Mouse (Mus musculus) left cerebral cortex, adult 2 months (tissue): ENCODE measurements around the gene Bola2. TPM values are rescaled to one million over a fixed set of nuclear protein-coding genes. Genes with fewer than 3 reads are reported as not detected.

Source experiments
- DNase-seq, 2 experiments: peaks; one replicate each; pipeline ENCODE4 v3.0.0; 2021 to 2022; ENCODE audit warnings: low spot score in 2 of 2, mixed read lengths in 1 of 2; ENCODE audit errors: extremely low spot score in 1 of 2
- H3K27ac ChIP-seq: fragments of 200-600 bp; 2 replicates; pipeline ENCODE4 v1.8.1; 2022
- H3K4me3 ChIP-seq: fragments of 200-600 bp; 2 replicates; pipeline ENCODE4 v1.8.1; 2022
- CTCF ChIP-seq: fragments of 200-600 bp; IDR thresholded peaks from 2 replicates; pipeline ENCODE4 v1.8.1; 2022; ENCODE audit warnings: antibody characterized with exemption, mild to moderate bottlenecking, moderate library complexity
- intact Hi-C: fragments of 180-260 bp; cut with DNase I; formaldehyde crosslinking; loops from one replicate; pipeline ENCODE4 v1.15.1; 2025
- total RNA-seq, 2 experiments: library from RNA; stranded (reverse); gene quantifications; 2 replicates each; pipeline ENCODE4 v1.2.3; 2021

The Bola2 gene
- total RNA-seq, 2 experiments from 2014 or later, result 100 to 106 TPM

- no peak for DNase-seq
- intact Hi-C loops, result no loop called here
- Histone ChIP-seq H3K27ac (no peak overlapping the region), H3K4me3 (no peak overlapping the region)
- TF ChIP-seq CTCF, result no peak
Observed at GRCm38 (mm10) chr7:126690737-126691136, 4.5 kb upstream of the Bola2 start.

GRCm38 (mm10) chr7:126691676-126692075 lies 3.5 kb upstream of the Bola2 start:
- intact Hi-C loops, result no loop called here
- no peak overlapping the region for H3K27ac ChIP-seq
- peak in 1 of 2 experiments; percentile 9 for DNase-seq
- no peak overlapping the region for H3K4me3 ChIP-seq
- TF ChIP-seq CTCF, result no peak

- no peak for TF ChIP-seq CTCF
- DNase-seq, result peak in 1 of 2 experiments; percentile 8
- H3K4me3 ChIP-seq, result no peak overlapping the region
- intact Hi-C loops, result no loop called here
- no peak overlapping the region for H3K27ac ChIP-seq
Observed at GRCm38 (mm10) chr7:126692426-126692825, 2.8 kb upstream of the Bola2 start.

GRCm38 (mm10) chr7:126693256-126693655 lies 1.9 kb upstream of the Bola2 start:
- intact Hi-C loops, result no loop called here
- TF ChIP-seq CTCF, result peak; percentile 89
- H3K4me3 ChIP-seq, result no peak overlapping the region
- H3K27ac ChIP-seq, result no peak overlapping the region
- peak; percentile 70 to 75 for DNase-seq

- no peak overlapping the region for H3K27ac ChIP-seq
- no peak for DNase-seq
- TF ChIP-seq CTCF, result no peak
- intact Hi-C loops, result loop anchor here (2.0 kb wide), 2 partner anchors 45 to 111 kb away; partner anchors contain the start of gene Sgf29
- no peak overlapping the region for H3K4me3 ChIP-seq
Observed at GRCm38 (mm10) chr7:126693781-126694180, 1.4 kb upstream of the Bola2 start.

GRCm38 (mm10) chr7:126694441-126695051 lies 655 bp upstream of the Bola2 start:
- TF ChIP-seq CTCF, result no peak
- intact Hi-C loops, result loop anchor here (2.0 kb wide), 2 partner anchors 46 to 112 kb away; partner anchors contain the start of gene Sgf29
- no peak for DNase-seq
- Histone ChIP-seq H3K27ac (peak overlapping the region; percentile 89), H3K4me3 (peak overlapping the region; percentile 74)

- intact Hi-C loops, result loop anchor here (2.0 kb wide), 2 partner anchors 47 to 113 kb away; partner anchors contain the start of gene Sgf29
- DNase-seq, result peak; percentile 93
- H3K4me3 ChIP-seq, result peak within 1 kb of the TSS; percentile 74
- peak within 1 kb of the TSS; percentile 89 for H3K27ac ChIP-seq
- peak; percentile 93 for TF ChIP-seq CTCF
Observed at GRCm38 (mm10) chr7:126695631-126696207, 518 bp downstream of the Bola2 start, which contains the start of gene Slx1b. Slx1b (minus strand) TSS chr7:126695784.

- intact Hi-C loops, result no loop called here
- no peak for DNase-seq
- H3K4me3 ChIP-seq, result peak overlapping the region; percentile 74
- no peak for TF ChIP-seq CTCF
- H3K27ac ChIP-seq, result peak overlapping the region; percentile 73
Observed at GRCm38 (mm10) chr7:126696303-126696702, 1.1 kb downstream of the Bola2 start.

- intact Hi-C loops, result no loop called here
- DNase-seq, result no peak
- no peak for TF ChIP-seq CTCF
- Histone ChIP-seq H3K27ac (no peak overlapping the region; the same call in 1 of the 2 replicates), H3K4me3 (peak overlapping the region; percentile 74)
Observed at GRCm38 (mm10) chr7:126696886-126697285, 1.7 kb downstream of the Bola2 start.

GRCm38 (mm10) chr7:126697838-126698237 lies 2.6 kb downstream of the Bola2 start:
- intact Hi-C loops, result no loop called here

GRCm38 (mm10) chr7:126700063-126701015 lies 5.1 kb downstream of the Bola2 start:
- peak overlapping the region; percentile 58 for H3K4me3 ChIP-seq
- DNase-seq, result no peak
- H3K27ac ChIP-seq, result peak overlapping the region; percentile 12; the same call in 1 of the 2 replicates
- TF ChIP-seq CTCF, result no peak
- intact Hi-C loops, result loop anchor here (5.0 kb wide), 4 partner anchors 42 to 97 kb away; partner anchors contain the start of genes Fam57b and Ypel3

More at GRCm38 (mm10) chr7:126697838-126698237, 2.6 kb downstream of the Bola2 start:
- no peak overlapping the region for H3K4me3 ChIP-seq
- no peak overlapping the region for H3K27ac ChIP-seq
- no peak for DNase-seq
- no peak for TF ChIP-seq CTCF
